Mouse (Mus musculus) liver, postnatal 0 days (tissue): Measurements from ENCODE around the gene Fcgrt.

Experiments used
- CTCF ChIP-seq: sonication (generic); IDR thresholded peaks from 2 replicates; pipeline ENCODE4 v1.5.1; 2016; ENCODE audit warnings: antibody characterized with exemption, low read depth
- EP300 ChIP-seq: IDR thresholded peaks from 2 replicates; pipeline ENCODE4 v1.6.1; 2016; ENCODE audit warnings: antibody characterized with exemption, low read depth, mild to moderate bottlenecking

DNA sequence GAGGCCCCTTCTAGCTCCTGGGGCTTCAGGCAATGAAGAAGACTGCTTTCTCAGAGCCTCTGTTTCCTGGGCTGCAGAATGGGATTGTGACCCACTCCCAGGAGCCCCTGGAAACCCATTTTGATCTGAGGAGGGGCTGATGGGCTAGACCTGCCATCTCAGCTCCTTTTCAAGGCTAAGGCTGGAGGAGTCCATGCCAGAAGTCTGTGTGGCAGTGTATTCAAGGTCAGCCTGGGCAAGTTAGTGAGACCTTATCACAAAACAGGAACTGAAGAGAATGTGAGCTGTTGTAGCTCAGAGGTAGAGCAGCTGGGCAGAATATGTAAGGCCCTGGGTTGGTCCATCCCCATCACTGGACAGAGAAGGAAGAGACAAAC is 46.7 kb downstream of the Fcgrt start:
- TF ChIP-seq EP300 (no peak), CTCF (no peak)
